Mouse (Mus musculus): ENCODE results near the gene Clec16a. TPM values are rescaled to one million over a fixed set of nuclear protein-coding genes. Genes with fewer than 3 reads are reported as not detected.
A peak's percentile ranks its signal among the peaks of the same experiment; 100 is the strongest.

Gene Clec16a
- polyA plus RNA-seq, 1 experiment from 2014 or later = 29.3 TPM

GRCm38 (mm10) chr16:10609921-10610320 is 64.8 kb downstream of the Clec16a start:
- Histone ChIP-seq H3K27me3 (no peaks in the 10 kb centered on the region), H3K4me1 (no peaks in the 10 kb centered on the region), H3K9me3 (no peaks in the 10 kb centered on the region), H3K4me3 (no peak overlapping the region), H3K4me2 (no peak overlapping the region), H3K9ac (no peak overlapping the region), H3K27ac (no peak overlapping the region), H3K36me3 (peaks cover 9% of the 10 kb centered on the region; the same call in 1 of the 2 replicates)
- 79% methylated on average over 7 of the region's 7 CpGs for WGBS
- ATAC-seq (ENCODE audit: borderline replicate concordance, extremely low read depth, low FRiP score, low TSS enrichment) = no peak

GRCm38 (mm10) chr16:10610801-10611200 is 65.7 kb downstream of the Clec16a start:
- Histone ChIP-seq H3K9ac (no peak overlapping the region), H3K4me1 (no peaks in the 10 kb centered on the region), H3K36me3 (peaks cover 11% of the 10 kb centered on the region; the same call in 1 of the 2 replicates), H3K27me3 (no peaks in the 10 kb centered on the region), H3K4me3 (no peak overlapping the region), H3K4me2 (no peak overlapping the region), H3K27ac (no peak overlapping the region), H3K9me3 (no peaks in the 10 kb centered on the region)
- 84% methylated on average over 6 of the region's 6 CpGs for WGBS
- no peak for ATAC-seq (ENCODE audit: borderline replicate concordance, extremely low read depth, low FRiP score, low TSS enrichment)

DNA sequence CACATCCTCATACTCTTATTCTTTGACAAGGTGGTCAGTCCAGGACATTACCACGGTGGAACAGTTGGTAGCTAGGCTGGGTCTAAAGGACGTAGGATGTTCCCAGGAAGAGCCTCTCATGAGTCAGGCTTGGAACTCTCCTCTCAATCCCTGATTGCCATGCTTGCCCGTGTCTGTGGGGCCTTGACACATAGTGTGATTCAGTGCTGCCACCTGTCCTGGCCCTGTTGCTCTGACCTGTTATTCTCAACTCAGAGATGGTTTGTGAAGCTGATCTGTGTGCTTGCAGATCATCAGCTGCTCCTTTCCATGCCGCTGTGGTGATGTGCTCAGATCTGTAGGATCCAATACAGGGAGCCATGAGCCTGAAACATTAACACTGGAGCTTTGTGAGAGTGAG is 66.2 kb downstream of the Clec16a start:
- 79% methylated on average over 4 of the region's 4 CpGs for WGBS
- Histone ChIP-seq H3K9ac (no peak overlapping the region), H3K4me3 (no peak overlapping the region), H3K36me3 (peaks cover 11% of the 10 kb centered on the region; the same call in 1 of the 2 replicates), H3K4me1 (no peaks in the 10 kb centered on the region), H3K9me3 (no peaks in the 10 kb centered on the region), H3K4me2 (no peak overlapping the region), H3K27me3 (no peaks in the 10 kb centered on the region), H3K27ac (no peak overlapping the region)
- no peak for ATAC-seq (ENCODE audit: borderline replicate concordance, extremely low read depth, low FRiP score, low TSS enrichment)

DNA sequence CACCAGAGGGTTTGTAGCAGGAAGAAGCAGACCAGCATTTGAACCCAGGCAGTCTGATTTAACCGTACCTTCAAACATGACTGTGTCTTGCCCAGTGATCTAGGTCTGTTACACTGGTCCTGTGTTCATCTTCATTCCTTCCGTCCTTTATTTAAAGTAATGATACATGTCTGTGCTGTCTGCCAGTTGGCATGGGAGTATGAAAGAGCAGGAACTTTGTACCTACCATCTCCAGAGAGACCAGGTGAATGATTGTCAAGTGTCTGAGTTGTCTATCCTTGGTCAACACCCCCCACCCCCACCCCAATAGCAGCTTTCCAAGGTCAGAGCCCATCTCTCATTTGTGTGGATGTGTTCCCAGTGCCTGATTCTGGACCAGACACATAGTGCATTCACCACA is 68.9 kb downstream of the Clec16a start:
- no peaks in the 10 kb centered on the region for H3K27me3 ChIP-seq
- no peaks in the 10 kb centered on the region for H3K9me3 ChIP-seq
- no peaks in the 10 kb centered on the region for H3K4me1 ChIP-seq
- no peak for ATAC-seq (ENCODE audit: borderline replicate concordance, extremely low read depth, low FRiP score, low TSS enrichment)
- 89% methylated on average over 2 of the region's 2 CpGs for WGBS
- no peak overlapping the region for H3K9ac ChIP-seq
- H3K4me3 ChIP-seq = no peak overlapping the region
- H3K4me2 ChIP-seq = no peak overlapping the region
- H3K36me3 ChIP-seq = peaks cover 11% of the 10 kb centered on the region; the same call in 1 of the 2 replicates
- no peak overlapping the region for H3K27ac ChIP-seq

- H3K4me1 ChIP-seq = peaks cover 12% of the 10 kb centered on the region
- ATAC-seq (ENCODE audit: borderline replicate concordance, extremely low read depth, low FRiP score, low TSS enrichment) = no peak
- no peaks in the 10 kb centered on the region for H3K9me3 ChIP-seq
- H3K9ac ChIP-seq = no peak overlapping the region
- no peak overlapping the region for H3K4me2 ChIP-seq
- no peaks in the 10 kb centered on the region; the same call in 1 of the 2 replicates for H3K36me3 ChIP-seq
- H3K27ac ChIP-seq = peak overlapping the region; percentile 75
- H3K27me3 ChIP-seq = no peaks in the 10 kb centered on the region
- no peak overlapping the region for H3K4me3 ChIP-seq
- WGBS = 43% methylated on average over 6 of the region's 6 CpGs
Observed at GRCm38 (mm10) chr16:10620961-10621614, 75.9 kb downstream of the Clec16a start.

GRCm38 (mm10) chr16:10621710-10622109 is 76.6 kb downstream of the Clec16a start:
- ATAC-seq (ENCODE audit: borderline replicate concordance, extremely low read depth, low FRiP score, low TSS enrichment) = peak; percentile 66; the same call in 1 of the 2 replicates
- Histone ChIP-seq H3K9ac (no peak overlapping the region), H3K27ac (peak overlapping the region; percentile 75), H3K4me1 (peaks cover 12% of the 10 kb centered on the region), H3K36me3 (no peaks in the 10 kb centered on the region), H3K27me3 (no peaks in the 10 kb centered on the region), H3K9me3 (no peaks in the 10 kb centered on the region), H3K4me2 (no peak overlapping the region), H3K4me3 (no peak overlapping the region)
- 27% methylated on average over 1 of the region's 1 CpGs for WGBS

GRCm38 (mm10) chr16:10626116-10626515 is 81.0 kb downstream of the Clec16a start:
- 88% methylated on average over 1 of the region's 1 CpGs for WGBS

DNA sequence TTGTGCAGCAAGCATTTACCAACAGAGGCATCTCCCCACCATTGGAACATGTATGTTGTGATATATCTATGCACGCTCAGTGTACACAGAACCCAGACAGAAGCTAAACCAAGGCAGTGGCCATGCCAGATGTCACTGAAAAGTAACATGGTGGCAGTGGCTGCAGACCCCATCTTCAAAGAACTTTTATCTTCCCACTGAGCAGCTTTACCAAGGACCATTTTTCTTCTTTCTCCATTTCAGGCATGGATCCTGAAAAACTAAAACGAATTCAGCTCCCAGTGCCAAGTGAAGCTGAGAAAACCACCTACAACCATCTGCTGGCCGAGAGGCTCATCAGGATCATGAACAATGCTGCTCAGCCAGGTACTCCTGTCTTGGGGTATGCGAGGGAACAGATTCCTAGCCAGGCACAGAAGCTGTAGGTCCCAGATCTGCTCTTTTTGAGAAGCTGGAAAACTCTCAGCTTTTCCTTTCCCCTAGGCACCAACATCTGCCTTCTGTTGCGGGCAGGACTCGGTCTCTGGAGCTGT is 82.1 kb downstream of the Clec16a start:
- Histone ChIP-seq H3K4me2 (no peak overlapping the region), H3K4me3 (no peak overlapping the region), H3K9me3 (no peaks in the 10 kb centered on the region), H3K9ac (no peak overlapping the region), H3K27ac (no peak overlapping the region), H3K27me3 (no peaks in the 10 kb centered on the region), H3K4me1 (peaks cover 11% of the 10 kb centered on the region), H3K36me3 (no peaks in the 10 kb centered on the region)
- ATAC-seq (ENCODE audit: borderline replicate concordance, extremely low read depth, low FRiP score, low TSS enrichment) = no peak
- 90% methylated on average over 6 of the region's 6 CpGs for WGBS

More at GRCm38 (mm10) chr16:10626116-10626515, 81.0 kb downstream of the Clec16a start:
- H3K9me3 ChIP-seq = no peaks in the 10 kb centered on the region
- ATAC-seq (ENCODE audit: borderline replicate concordance, extremely low read depth, low FRiP score, low TSS enrichment) = no peak
- H3K36me3 ChIP-seq = no peaks in the 10 kb centered on the region
- H3K27me3 ChIP-seq = no peaks in the 10 kb centered on the region
- peaks cover 15% of the 10 kb centered on the region for H3K4me1 ChIP-seq
- H3K27ac ChIP-seq = no peak overlapping the region
- H3K4me3 ChIP-seq = no peak overlapping the region
- H3K4me2 ChIP-seq = no peak overlapping the region
- no peak overlapping the region for H3K9ac ChIP-seq

- no peaks in the 10 kb centered on the region for H3K36me3 ChIP-seq
- H3K27me3 ChIP-seq = no peaks in the 10 kb centered on the region
- H3K4me3 ChIP-seq = no peak overlapping the region
- H3K4me1 ChIP-seq = peaks cover 11% of the 10 kb centered on the region
- no peak overlapping the region for H3K9ac ChIP-seq
- no peaks in the 10 kb centered on the region for H3K9me3 ChIP-seq
- H3K27ac ChIP-seq = no peak overlapping the region
- 84% methylated on average over 4 of the region's 4 CpGs for WGBS
- no peak for ATAC-seq (ENCODE audit: borderline replicate concordance, extremely low read depth, low FRiP score, low TSS enrichment)
- no peak overlapping the region for H3K4me2 ChIP-seq
Observed at GRCm38 (mm10) chr16:10628030-10628555, 83.0 kb downstream of the Clec16a start.

GRCm38 (mm10) chr16:10628960-10629359 is 83.8 kb downstream of the Clec16a start:
- H3K4me1 ChIP-seq = peaks cover 11% of the 10 kb centered on the region
- no peak overlapping the region for H3K9ac ChIP-seq
- H3K9me3 ChIP-seq = no peaks in the 10 kb centered on the region
- H3K36me3 ChIP-seq = no peaks in the 10 kb centered on the region
- WGBS = 20% methylated on average over 3 of the region's 3 CpGs
- H3K27ac ChIP-seq = peak overlapping the region; percentile 31; the same call in 1 of the 2 replicates
- H3K4me2 ChIP-seq = no peak overlapping the region
- peak; percentile 82; the same call in 1 of the 2 replicates for ATAC-seq (ENCODE audit: borderline replicate concordance, extremely low read depth, low FRiP score, low TSS enrichment)
- H3K27me3 ChIP-seq = no peaks in the 10 kb centered on the region
- no peak overlapping the region for H3K4me3 ChIP-seq

DNA sequence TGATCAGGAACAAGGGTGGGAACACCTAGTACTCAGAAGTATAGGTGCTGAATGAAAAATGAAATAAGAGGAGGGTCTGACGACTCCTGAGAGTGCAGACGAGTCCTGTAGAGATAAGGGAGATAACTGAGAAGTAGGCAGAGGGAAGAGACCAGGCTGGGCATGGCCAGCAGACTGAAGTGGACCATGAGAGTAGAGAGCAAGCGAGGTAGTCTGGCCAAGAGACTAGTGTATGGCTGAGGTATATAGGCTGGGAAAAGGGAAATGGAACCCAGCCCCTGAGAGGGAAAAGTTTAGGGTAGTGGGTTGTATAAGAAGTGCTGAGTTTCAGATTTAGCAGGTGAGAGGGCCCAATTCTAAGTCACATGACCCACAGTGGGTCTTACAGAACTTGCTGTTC is 84.2 kb downstream of the Clec16a start:
- Histone ChIP-seq H3K4me3 (no peak overlapping the region), H3K4me2 (no peak overlapping the region), H3K27ac (peak overlapping the region; percentile 31; the same call in 1 of the 2 replicates), H3K9me3 (no peaks in the 10 kb centered on the region), H3K4me1 (peaks cover 11% of the 10 kb centered on the region), H3K9ac (no peak overlapping the region), H3K27me3 (no peaks in the 10 kb centered on the region), H3K36me3 (no peaks in the 10 kb centered on the region)
- WGBS = 45% methylated on average over 3 of the region's 3 CpGs
- no peak for ATAC-seq (ENCODE audit: borderline replicate concordance, extremely low read depth, low FRiP score, low TSS enrichment)

DNA sequence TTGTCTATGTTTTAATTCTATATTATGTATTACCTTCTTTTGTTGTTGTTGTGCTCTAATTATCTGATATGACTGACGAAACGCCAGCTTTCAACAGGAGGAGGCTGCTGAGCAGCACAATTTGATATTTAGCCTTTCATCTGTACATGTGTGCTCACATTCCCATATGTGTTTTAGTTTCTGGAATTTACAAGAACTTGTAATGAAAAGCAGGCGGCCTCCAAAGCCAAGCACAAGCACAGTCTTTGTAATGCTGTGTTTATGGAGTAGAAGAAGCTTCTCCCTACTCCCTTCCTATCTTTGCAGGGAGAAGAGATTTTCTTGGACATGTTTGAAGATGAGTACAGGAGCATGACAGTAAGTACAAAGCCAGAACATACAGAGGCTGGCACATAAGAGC is 89.8 kb downstream of the Clec16a start:
- 85% methylated on average over 3 of the region's 3 CpGs for WGBS
- Histone ChIP-seq H3K27me3 (no peaks in the 10 kb centered on the region), H3K9me3 (no peaks in the 10 kb centered on the region), H3K27ac (no peak overlapping the region), H3K36me3 (no peaks in the 10 kb centered on the region), H3K9ac (no peak overlapping the region), H3K4me1 (peaks cover 14% of the 10 kb centered on the region), H3K4me2 (no peak overlapping the region), H3K4me3 (no peak overlapping the region)
- ATAC-seq (ENCODE audit: borderline replicate concordance, extremely low read depth, low FRiP score, low TSS enrichment) = no peak
